Mouse (Mus musculus): ENCODE measurements around the gene Nrxn1.

DNA sequence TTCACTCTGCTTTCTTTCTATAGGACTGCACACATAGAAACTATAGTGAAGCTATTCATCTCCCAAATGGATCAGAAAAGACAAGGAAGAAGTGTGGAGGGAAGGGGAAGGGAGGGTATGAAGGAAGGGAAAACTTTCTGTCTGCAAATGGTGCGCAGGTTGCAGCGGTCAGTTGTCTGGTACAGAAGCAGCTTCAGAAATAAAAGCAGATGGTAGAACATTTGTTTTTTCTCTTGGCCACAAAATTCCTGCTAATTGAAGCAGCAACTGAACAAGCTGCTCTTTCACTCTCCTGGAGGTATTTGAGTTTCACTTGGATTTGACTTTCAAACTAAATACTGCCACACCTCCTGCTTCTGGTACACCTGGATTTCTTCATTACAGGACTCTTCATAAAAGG is 561.4 kb downstream of the Nrxn1 start:
- no peak for TF ChIP-seq KAT2A (conservative IDR thresholded peaks at IDR 0.05; ENCODE audit: low read depth, low read length)
- no peak for TF ChIP-seq MAFK (IDR thresholded peaks at IDR 0.05; ENCODE audit: borderline replicate concordance, low read depth, low read length)
- TF ChIP-seq SMC3 (IDR thresholded peaks at IDR 0.05; ENCODE audit: low read depth, low read length) = no peak
- TF ChIP-seq SIN3A (IDR thresholded peaks at IDR 0.05; ENCODE audit: low read length) = no peak
- TF ChIP-seq TAL1 (IDR thresholded peaks at IDR 0.05; ENCODE audit: low read length) = no peak
- TF ChIP-seq HCFC1 (IDR thresholded peaks at IDR 0.05; ENCODE audit: low read depth, low read length) = no peak
- no peak for TF ChIP-seq CTCF (IDR thresholded peaks at IDR 0.05 in 2 of 3, conservative IDR thresholded peaks at IDR 0.05 in 1 of 3; ENCODE audit: control insufficient read depth in 1 of 3, insufficient read depth in 1 of 3, low read depth in 2 of 3, low read length in 3 of 3, poor library complexity in 1 of 3, severe bottlenecking in 1 of 3)
- TF ChIP-seq POLR2AphosphoS2 (IDR thresholded peaks at IDR 0.05; ENCODE audit: low read length) = no peak

All from MEL (cell line).